Mouse (Mus musculus) spleen, embryonic (tissue): ENCODE results near the gene Mfap4.

Experiments
- CTCF ChIA-PET: fragments of 350-600 bp; sonication (Branson Sonifier 250); formaldehyde crosslinking; loops from one replicate; lab custom pipeline; 2022; lab: Charles Lee

The Mfap4 gene

GRCm38 (mm10) chr11:61481239-61482090 lies 3.8 kb upstream of the Mfap4 start:
- CTCF ChIA-PET: no interaction called here

- CTCF ChIA-PET: no interaction called here
Measured at GRCm38 (mm10) chr11:61483226-61483845, 1.9 kb upstream of the Mfap4 start.

- CTCF ChIA-PET: no interaction called here
Measured at GRCm38 (mm10) chr11:61484256-61484612, 997 bp upstream of the Mfap4 start.

GRCm38 (mm10) chr11:61485541-61486457 lies 568 bp downstream of the Mfap4 start:
- CTCF ChIA-PET: no interaction called here

- CTCF ChIA-PET: interaction anchor here (0.6 kb wide), 1 partner anchor 1180 kb away, joined by 3 read pairs; no protein-coding TSS in a partner anchor
Measured at GRCm38 (mm10) chr11:61486458-61487219, 1.4 kb downstream of the Mfap4 start.

GRCm38 (mm10) chr11:61487401-61487800 lies 2.2 kb downstream of the Mfap4 start:
- CTCF ChIA-PET: no interaction called here

GRCm38 (mm10) chr11:61487936-61488335 lies 2.7 kb downstream of the Mfap4 start:
- CTCF ChIA-PET: no interaction called here

- CTCF ChIA-PET: no interaction called here
Measured at GRCm38 (mm10) chr11:61489085-61489484, 3.9 kb downstream of the Mfap4 start.

- CTCF ChIA-PET: no interaction called here
Measured at GRCm38 (mm10) chr11:61489874-61490273, 4.6 kb downstream of the Mfap4 start.

- CTCF ChIA-PET: no interaction called here
Measured at GRCm38 (mm10) chr11:61490944-61491520, 5.8 kb downstream of the Mfap4 start.

- CTCF ChIA-PET: interaction anchor here (1.4 kb wide), 1 partner anchor 85 kb away, joined by 3 read pairs; no protein-coding TSS in a partner anchor
Measured at GRCm38 (mm10) chr11:61492749-61493401, 7.6 kb downstream of the Mfap4 start.

- CTCF ChIA-PET: interaction anchor here (1.4 to 1.6 kb wide), 2 partner anchors 11 to 85 kb away, joined by 3 to 8 read pairs; partner anchors contain the start of gene B9d1
Measured at GRCm38 (mm10) chr11:61493525-61494128, 8.4 kb downstream of the Mfap4 start.

GRCm38 (mm10) chr11:61494129-61494997 lies 9.1 kb downstream of the Mfap4 start, which contains the start of gene Mapk7:
Gene Mapk7, minus strand, starts transcription at chr11:61494406.
- CTCF ChIA-PET: interaction anchor here (1.4 to 1.6 kb wide), 2 partner anchors 10 to 86 kb away, joined by 3 to 8 read pairs; partner anchors contain the start of gene B9d1

GRCm38 (mm10) chr11:61495528-61495927 lies 10.3 kb downstream of the Mfap4 start:
- CTCF ChIA-PET: no interaction called here

GRCm38 (mm10) chr11:61497490-61497889 lies 12.3 kb downstream of the Mfap4 start:
- CTCF ChIA-PET: interaction anchor here (0.7 kb wide), 1 partner anchor 82 kb away, joined by 3 read pairs; no protein-coding TSS in a partner anchor

GRCm38 (mm10) chr11:61498736-61499504 lies 13.7 kb downstream of the Mfap4 start:
- CTCF ChIA-PET: no interaction called here

GRCm38 (mm10) chr11:61503933-61504332 lies 18.7 kb downstream of the Mfap4 start:
- CTCF ChIA-PET: interaction anchor here (0.7 to 1.8 kb wide), 4 partner anchors 10 to 93 kb away, joined by 3 to 8 read pairs (median 6); partner anchors contain the start of gene Mapk7
